Mouse (Mus musculus) MEL (cell line): ENCODE measurements at regions not wholly inside any gene's neighbourhood (a gene's known extent, or its start where the extent isn't known, plus 50 kb on each side); places are given as distances from the start of the nearest gene placed in this dataset.

Experiments used
- CHD2 ChIP-seq: IDR thresholded peaks from 2 replicates; pipeline ENCODE4 v1.6.1; 2011; ENCODE audit warnings: low read length, improper control_type of control experiment
- CTCF ChIP-seq, 3 experiments: IDR thresholded peaks in 2 of 3; conservative IDR thresholded peaks in 1 of 3; 2 replicates each; pipeline ENCODE4 v1.5.1; 2011 to 2012; ENCODE audit warnings: low read length in 3 of 3, low read depth in 2 of 3, mild to moderate bottlenecking in 2 of 3, improper control_type of control experiment in 1 of 3, inconsistent platforms in 1 of 3, mixed read lengths in 1 of 3, moderate library complexity in 1 of 3; ENCODE audit not compliant: control insufficient read depth in 1 of 3, insufficient read depth in 1 of 3, poor library complexity in 1 of 3, severe bottlenecking in 1 of 3
- E2F4 ChIP-seq: IDR thresholded peaks from 2 replicates; pipeline ENCODE4 v1.6.1; 2011; ENCODE audit warnings: low read depth, low read length, improper control_type of control experiment, borderline replicate concordance
- EP300 ChIP-seq, 2 experiments: IDR thresholded peaks; 2 replicates each; pipeline ENCODE4 v1.6.1; 2011; ENCODE audit warnings: improper control_type of control experiment in 2 of 2, low read length in 2 of 2, low read depth in 1 of 2, mild to moderate bottlenecking in 1 of 2
- GATA1 ChIP-seq: IDR thresholded peaks from 2 replicates; pipeline ENCODE4 v1.6.1; 2011; ENCODE audit warnings: low read depth, low read length, improper control_type of control experiment
- KAT2A ChIP-seq: conservative IDR thresholded peaks from 2 replicates; pipeline ENCODE4 v1.6.1; 2012; ENCODE audit warnings: low read depth, low read length, improper control_type of control experiment, inconsistent platforms
- POLR2A ChIP-seq, 2 experiments: IDR thresholded peaks; 2 replicates each; pipeline ENCODE4 v1.6.1; 2011 to 2012; ENCODE audit warnings: low read length in 2 of 2, mild to moderate bottlenecking in 2 of 2, control low read depth in 1 of 2, improper control_type of control experiment in 1 of 2, low read depth in 1 of 2, moderate library complexity in 1 of 2; ENCODE audit not compliant: control insufficient read depth in 1 of 2, insufficient read depth in 1 of 2, poor library complexity in 1 of 2
- POLR2AphosphoS2 ChIP-seq: IDR thresholded peaks from 2 replicates; pipeline ENCODE4 v1.6.1; 2011; ENCODE audit warnings: low read length, improper control_type of control experiment
- SIN3A ChIP-seq: IDR thresholded peaks from 2 replicates; pipeline ENCODE4 v1.6.1; 2012; ENCODE audit warnings: low read length, improper control_type of control experiment, inconsistent platforms
- USF1 ChIP-seq: IDR thresholded peaks from 2 replicates; pipeline ENCODE4 v1.6.1; 2014; ENCODE audit warnings: low read depth, mild to moderate bottlenecking, inconsistent platforms, low read length, improper control_type of control experiment, moderate library complexity
- USF2 ChIP-seq, 2 experiments: IDR thresholded peaks; 2 replicates each; pipeline ENCODE4 v1.6.1; 2011 to 2012; ENCODE audit warnings: improper control_type of control experiment in 2 of 2, low read length in 2 of 2, borderline replicate concordance in 1 of 2, inconsistent platforms in 1 of 2, low read depth in 1 of 2, mild to moderate bottlenecking in 1 of 2; ENCODE audit not compliant: insufficient read depth in 1 of 2

DNA sequence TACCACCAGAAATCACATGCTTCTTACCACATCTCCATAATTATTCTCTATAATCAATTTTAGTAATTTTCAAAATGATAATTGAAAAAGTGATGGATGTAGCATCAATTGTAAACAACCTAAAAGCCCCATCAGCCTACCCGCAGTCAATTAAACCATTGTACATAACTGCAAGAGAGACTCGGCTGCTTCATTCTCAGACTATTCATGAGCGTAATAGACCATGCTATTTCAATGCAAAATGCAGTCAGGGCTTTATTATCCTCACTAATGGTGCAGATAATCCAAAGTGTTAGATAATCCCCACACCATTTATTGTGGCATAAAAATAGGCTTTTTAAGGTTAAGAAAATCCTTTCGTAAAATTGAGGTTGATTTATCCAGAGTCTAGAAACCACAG lies 1862.5 kb downstream of the Efna5 start:
- TF ChIP-seq POLR2A (IDR thresholded peaks at IDR 0.05; ENCODE audit: control insufficient read depth in 1 of 2, insufficient read depth in 1 of 2, low read depth in 1 of 2, low read length in 2 of 2, poor library complexity in 1 of 2): no peak
- TF ChIP-seq SIN3A: no peak
- TF ChIP-seq CHD2: no peak
- no peak for TF ChIP-seq E2F4
- no peak for TF ChIP-seq CTCF (IDR thresholded peaks at IDR 0.05 in 2 of 3, conservative IDR thresholded peaks at IDR 0.05 in 1 of 3; ENCODE audit: control insufficient read depth in 1 of 3, insufficient read depth in 1 of 3, low read depth in 2 of 3, low read length in 3 of 3, poor library complexity in 1 of 3, severe bottlenecking in 1 of 3)
- no peak for TF ChIP-seq POLR2AphosphoS2
- TF ChIP-seq USF2 (IDR thresholded peaks at IDR 0.05; ENCODE audit: borderline replicate concordance in 1 of 2, insufficient read depth in 1 of 2, low read depth in 1 of 2, low read length in 2 of 2): no peak
- TF ChIP-seq EP300 (IDR thresholded peaks at IDR 0.05; ENCODE audit: low read depth in 1 of 2, low read length in 2 of 2): no peak
- no peak for TF ChIP-seq GATA1
- no peak for TF ChIP-seq KAT2A
- TF ChIP-seq USF1: no peak
